Mouse (Mus musculus): ENCODE results near the gene Sh3pxd2b.
A peak's percentile ranks its signal among the peaks of the same experiment; 100 is the strongest.

Gene Sh3pxd2b

GRCm38 (mm10) chr11:32340476-32341473 lies 6.8 kb upstream of the Sh3pxd2b start:
- DNase-seq (ENCODE audit: low read depth, low spot score), result peak; percentile 21

DNA sequence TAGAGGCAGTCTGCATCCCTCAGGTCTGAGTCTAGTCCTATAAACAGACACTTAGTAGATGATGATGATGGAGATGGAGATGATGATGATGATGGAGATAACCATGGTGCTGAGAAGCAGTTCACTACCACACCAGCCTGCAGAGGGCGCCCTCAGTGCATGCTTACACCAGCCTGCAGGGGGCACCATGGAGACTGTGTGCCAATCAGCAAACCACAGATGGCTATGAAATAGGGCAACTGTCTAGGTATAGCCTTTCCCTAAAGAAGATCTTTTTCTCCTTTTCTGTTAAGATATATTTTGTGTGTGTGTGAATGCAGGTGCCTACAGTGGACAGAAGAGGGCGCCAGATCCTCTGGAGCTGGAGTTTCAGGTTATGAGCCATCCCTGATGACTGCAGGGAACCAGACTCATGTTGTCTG lies 4.8 kb upstream of the Sh3pxd2b start:
- peak; percentile 42 for DNase-seq (ENCODE audit: low read depth, low spot score)

GRCm38 (mm10) chr11:32343350-32343749 lies 4.3 kb upstream of the Sh3pxd2b start:
- DNase-seq (ENCODE audit: low read depth, low spot score), result no peak

GRCm38 (mm10) chr11:32345504-32346297 lies 1.9 kb upstream of the Sh3pxd2b start:
- no peak for DNase-seq (ENCODE audit: low read depth, low spot score)

GRCm38 (mm10) chr11:32347264-32347606 lies 385 bp upstream of the Sh3pxd2b start:
- DNase-seq (ENCODE audit: low read depth, low spot score), result no peak

DNA sequence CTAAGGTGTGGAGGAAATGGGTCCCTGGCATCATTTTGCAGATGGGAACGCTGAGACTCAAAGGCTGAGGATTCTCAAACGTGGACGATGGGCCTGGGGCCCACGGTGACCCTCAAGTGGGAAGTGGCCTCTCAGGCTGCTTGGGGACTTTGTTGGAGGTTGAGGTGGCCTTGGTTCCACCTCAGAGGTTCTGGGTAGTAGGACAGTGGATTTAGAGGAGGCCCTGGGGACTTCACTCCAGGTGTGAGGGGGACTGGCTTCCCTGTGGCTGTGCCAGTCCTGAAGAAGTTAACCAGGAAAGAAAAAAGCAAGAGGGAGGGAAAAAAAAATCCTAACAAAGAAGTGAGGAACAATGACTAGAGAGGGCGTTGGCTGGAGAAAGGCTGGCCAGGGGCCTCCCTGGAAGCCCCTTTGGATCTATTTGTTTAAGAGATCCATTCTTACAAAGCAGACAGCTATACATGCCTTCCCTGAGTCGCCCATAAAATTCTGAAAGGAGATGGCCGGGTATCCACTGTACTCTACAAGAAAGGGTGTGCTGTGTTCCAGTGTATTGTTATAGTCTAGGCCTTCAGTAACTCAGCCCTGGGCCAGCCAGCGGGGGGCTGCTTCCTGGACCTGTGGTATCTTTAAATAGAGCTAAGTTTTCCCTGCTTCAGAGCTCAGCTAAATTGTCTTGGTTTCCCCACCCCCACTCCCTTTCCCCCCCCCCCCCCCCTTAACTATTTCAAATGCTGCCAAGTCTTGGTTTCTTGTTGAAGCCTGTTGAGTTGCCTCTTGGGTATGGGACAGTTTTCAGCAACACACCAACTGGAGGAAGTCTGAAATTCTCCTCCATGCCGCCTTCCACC lies 1.0 kb downstream of the Sh3pxd2b start:
- DNase-seq (ENCODE audit: low read depth, low spot score), result no peak

DNA sequence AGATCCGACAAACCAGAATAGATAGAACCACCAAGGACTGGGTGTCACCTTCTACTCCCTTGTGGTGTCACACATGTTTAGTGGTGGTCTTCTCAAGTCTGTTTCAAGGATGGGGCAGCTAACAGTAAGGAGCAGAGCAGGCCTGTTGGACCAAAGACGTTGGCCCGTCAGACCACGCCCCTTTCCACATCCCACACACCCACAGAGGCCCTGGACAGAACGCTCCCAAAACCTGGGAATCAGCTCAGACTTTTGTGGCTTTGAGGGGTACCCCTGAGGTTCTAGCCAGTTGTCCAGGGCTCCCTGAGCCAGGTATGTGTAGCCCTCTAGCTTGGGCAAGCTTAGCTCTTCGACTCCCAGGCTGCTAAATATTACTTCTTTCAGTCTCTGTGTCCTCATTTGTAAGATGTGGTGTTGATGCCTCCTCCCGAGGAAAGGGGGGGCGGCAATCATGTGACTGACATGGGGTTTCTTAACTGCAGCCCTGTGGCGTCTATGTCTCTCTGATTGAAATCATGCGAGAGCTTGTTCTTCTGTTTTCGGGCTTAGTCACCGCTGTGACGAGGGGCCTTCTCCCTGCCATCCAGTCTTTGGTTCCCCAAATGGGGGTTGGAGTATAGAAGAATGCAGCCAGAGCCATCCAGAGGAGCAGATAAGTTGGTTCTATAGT lies 1.8 kb downstream of the Sh3pxd2b start:
- no peak for DNase-seq (ENCODE audit: low read depth, low spot score)

DNA sequence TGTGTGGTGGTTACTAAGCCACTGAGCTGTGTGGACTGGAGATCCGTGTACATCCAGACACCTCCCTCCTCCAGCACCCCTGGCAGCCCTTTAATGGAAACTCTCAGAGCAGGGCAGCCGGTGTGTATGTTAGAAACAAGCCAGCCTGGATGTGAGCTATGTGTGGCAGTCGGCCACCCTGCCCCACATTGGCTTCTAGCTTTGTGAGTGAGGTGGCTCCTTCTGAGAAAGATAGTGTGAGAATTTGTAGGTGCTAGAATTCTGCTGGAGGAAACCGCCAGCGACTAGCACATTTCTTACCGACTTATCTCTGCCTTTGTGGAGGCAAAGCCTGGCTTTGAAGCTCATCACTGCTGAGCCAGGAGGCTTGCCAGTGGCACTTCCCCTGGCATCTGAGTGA lies 5.3 kb downstream of the Sh3pxd2b start:
- DNase-seq (ENCODE audit: low read depth, low spot score), result no peak

- DNase-seq (ENCODE audit: low read depth, low spot score), result no peak
These were observed 7.8 kb downstream of the Sh3pxd2b start for GRCm38 (mm10) chr11:32355377-32355776.

- no peak for DNase-seq (ENCODE audit: low read depth, low spot score)
These were observed 10.1 kb downstream of the Sh3pxd2b start for GRCm38 (mm10) chr11:32357686-32358085.

- no peak for DNase-seq (ENCODE audit: low read depth, low spot score)
These were observed 10.8 kb downstream of the Sh3pxd2b start for GRCm38 (mm10) chr11:32358399-32358798.

DNA sequence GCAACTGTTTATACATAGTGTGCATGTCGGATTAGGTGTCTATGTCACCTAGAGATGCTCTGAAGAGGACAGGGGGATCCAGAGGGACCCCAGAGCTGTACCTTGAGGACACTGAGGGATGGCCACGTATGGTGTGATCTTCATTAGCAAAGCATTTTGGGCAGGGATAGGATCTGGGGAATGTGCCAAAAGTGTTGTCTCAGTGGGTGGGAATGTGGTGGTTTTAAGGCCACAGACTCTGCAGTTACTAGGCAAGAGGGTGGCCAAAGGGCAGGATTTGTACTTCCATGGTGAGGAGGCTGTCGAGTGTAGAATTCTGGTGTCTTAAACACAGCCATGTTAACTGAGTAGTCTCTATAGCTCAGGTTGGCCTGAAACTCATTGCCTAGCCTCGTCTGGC lies 11.9 kb downstream of the Sh3pxd2b start:
- no peak for DNase-seq (ENCODE audit: low read depth, low spot score)

- DNase-seq (ENCODE audit: low read depth, low spot score), result no peak
These were observed 14.2 kb downstream of the Sh3pxd2b start for GRCm38 (mm10) chr11:32361774-32362173.

- DNase-seq (ENCODE audit: low read depth, low spot score), result no peak
These were observed 15.6 kb downstream of the Sh3pxd2b start for GRCm38 (mm10) chr11:32363188-32363587.

GRCm38 (mm10) chr11:32363610-32364220 lies 16.1 kb downstream of the Sh3pxd2b start:
- DNase-seq (ENCODE audit: low read depth, low spot score), result no peak

- DNase-seq (ENCODE audit: low read depth, low spot score), result no peak
These were observed 16.8 kb downstream of the Sh3pxd2b start for GRCm38 (mm10) chr11:32364375-32364774.

DNA sequence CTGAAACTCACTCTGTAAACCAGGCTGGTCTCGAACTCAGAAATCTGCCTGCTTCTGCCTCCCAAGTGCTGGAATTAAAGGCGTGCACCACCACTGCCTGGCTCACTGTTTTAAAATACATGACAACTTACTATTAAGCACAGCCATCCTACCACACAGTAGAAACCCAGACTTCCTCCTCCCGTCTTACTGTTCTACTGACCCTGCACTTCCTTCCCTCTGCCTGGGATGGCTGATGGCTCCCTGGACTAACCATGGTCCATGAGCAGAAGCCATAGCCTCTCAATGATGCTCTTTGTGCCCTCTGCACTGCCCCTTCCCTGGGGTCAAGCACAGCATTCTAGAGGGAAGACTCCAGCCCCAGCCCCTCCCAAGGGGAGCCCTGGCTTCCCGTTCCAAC lies 17.9 kb downstream of the Sh3pxd2b start:
- no peak for DNase-seq (ENCODE audit: low read depth, low spot score)

- no peak for DNase-seq (ENCODE audit: low read depth, low spot score)
These were observed 19.4 kb downstream of the Sh3pxd2b start for GRCm38 (mm10) chr11:32367056-32367455.

GRCm38 (mm10) chr11:32368986-32369385 lies 21.4 kb downstream of the Sh3pxd2b start:
- DNase-seq (ENCODE audit: low read depth, low spot score), result no peak

DNA sequence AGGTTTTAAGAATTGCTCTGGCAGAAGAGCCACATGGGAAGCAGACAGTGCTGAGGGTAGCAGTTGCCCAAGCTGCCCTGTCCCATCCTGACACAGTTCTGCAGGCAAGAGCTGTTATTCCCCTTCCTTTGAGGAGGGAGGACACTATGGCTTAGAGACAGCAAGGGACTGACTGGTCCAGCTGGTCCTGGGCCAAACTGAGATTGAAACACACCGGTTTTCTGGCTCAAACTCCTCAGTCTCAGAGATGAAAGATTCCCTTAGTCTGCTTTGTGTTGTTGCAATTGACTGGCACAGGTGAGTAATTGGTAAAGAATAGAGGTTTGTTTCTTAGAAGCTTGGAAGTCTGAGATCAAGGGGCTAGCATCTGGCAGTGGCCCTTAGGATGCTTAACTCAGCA lies 23.3 kb downstream of the Sh3pxd2b start:
- DNase-seq (ENCODE audit: low read depth, low spot score), result no peak
